Mouse (Mus musculus): ENCODE results near the gene Asb10.

DNA sequence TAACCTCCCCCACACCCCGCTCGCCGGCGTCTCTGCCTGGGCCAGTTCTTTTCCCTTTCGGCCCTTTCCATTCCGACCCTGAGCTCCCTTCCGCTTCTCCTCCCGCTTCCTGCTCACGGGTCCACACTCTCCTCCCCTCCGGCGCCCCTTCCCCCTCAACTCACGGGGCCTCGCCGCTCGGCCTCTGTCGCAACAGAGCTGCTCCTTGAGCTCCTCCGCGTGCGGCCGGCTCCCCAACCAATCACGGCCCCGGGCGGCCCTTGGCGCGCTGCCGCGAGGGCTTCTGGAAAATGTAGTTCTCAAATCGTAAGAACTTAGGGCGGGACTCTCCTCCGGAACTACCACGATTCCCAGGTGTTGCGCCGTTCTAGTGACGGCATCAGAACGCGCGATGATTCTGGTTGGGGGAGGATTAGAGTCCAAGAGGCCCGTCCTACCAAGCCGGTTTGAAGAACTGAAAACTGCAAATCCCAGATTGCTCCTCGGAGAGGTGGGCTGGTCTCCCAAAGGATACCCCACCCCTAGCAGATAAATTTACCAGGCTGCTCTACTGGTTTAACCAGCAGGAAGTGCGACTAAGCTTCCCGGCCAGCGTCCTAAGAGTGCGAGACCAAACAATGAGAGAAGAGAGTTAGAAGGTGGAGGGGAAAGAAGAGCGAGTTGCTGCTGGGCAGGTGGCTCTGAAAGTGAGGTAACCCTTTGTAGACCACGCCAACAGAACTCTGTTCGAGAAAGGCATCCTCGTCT lies 36.6 kb upstream of the Asb10 start, which contains the start of gene Abcf2:
- TF ChIP-seq GABPA (IDR thresholded peaks at IDR 0.05; ENCODE audit: low read depth, low read length) (no peak), POLR2A (IDR thresholded peaks at IDR 0.05; ENCODE audit: control insufficient read depth in 1 of 2, insufficient read depth in 1 of 2, low read depth in 1 of 2, low read length in 2 of 2, poor library complexity in 1 of 2) (peak; percentile 90 to 97), USF2 (IDR thresholded peaks at IDR 0.05; ENCODE audit: borderline replicate concordance in 1 of 2, insufficient read depth in 1 of 2, low read depth in 1 of 2, low read length in 2 of 2) (no peak), CHD2 (IDR thresholded peaks at IDR 0.05; ENCODE audit: low read length) (peak; percentile 68; the same call in 1 of the 2 replicates), POLR2AphosphoS5 (IDR thresholded peaks at IDR 0.05; ENCODE audit: borderline replicate concordance, low read depth, low read length) (peak; percentile 89; the same call in 1 of the 2 replicates), TCF12 (IDR thresholded peaks at IDR 0.05; ENCODE audit: low read depth, low read length) (peak; percentile 38; the same call in 1 of the 2 replicates), USF1 (IDR thresholded peaks at IDR 0.05; ENCODE audit: low read depth, low read length) (peak; percentile 60), MAFK (IDR thresholded peaks at IDR 0.05; ENCODE audit: borderline replicate concordance, low read depth, low read length) (no peak), MYC (IDR thresholded peaks at IDR 0.05; ENCODE audit: low read depth, low read length) (peak; percentile 21; the same call in 1 of the 2 replicates), SIN3A (IDR thresholded peaks at IDR 0.05; ENCODE audit: low read length) (peak; percentile 97), HCFC1 (IDR thresholded peaks at IDR 0.05; ENCODE audit: low read depth, low read length) (peak; percentile 98)
